Mouse (Mus musculus): ENCODE data around the gene Crebzf. TPM values are rescaled to one million over a fixed set of nuclear protein-coding genes. Genes with fewer than 3 reads are reported as not detected.

Crebzf gene
- polyA plus RNA-seq, 2 experiments, result 16.2 to 37.8 TPM

DNA sequence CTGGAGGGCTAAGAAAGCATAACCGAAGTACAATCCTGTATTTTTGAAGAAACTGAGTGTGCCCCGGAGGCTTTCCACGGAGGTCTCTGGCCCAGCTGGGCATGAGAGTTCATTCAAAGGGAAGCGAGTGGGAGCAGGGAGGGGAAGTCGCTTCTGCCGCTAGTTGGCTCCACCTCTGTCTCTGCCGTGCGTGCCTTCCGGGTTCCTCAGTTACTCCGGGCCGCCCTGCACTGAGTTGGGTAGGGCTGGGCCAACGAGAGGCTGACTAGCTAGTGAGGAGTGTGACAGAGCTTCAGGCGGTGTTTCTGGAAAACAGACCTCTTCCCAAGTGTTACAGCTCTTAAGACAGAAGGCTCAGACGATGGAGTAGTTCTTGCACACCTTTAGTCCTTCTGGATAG lies 18.4 kb downstream of the Crebzf start:
- H3K9me3 ChIP-seq (ENCODE audit: control insufficient read depth, low read length), result no peaks in the 10 kb centered on the region
- WGBS (ENCODE audit: insufficient replicate concordance), result 11% methylated on average over 14 of the region's 14 CpGs
- H3K27ac ChIP-seq, result no peak overlapping the region
- TF ChIP-seq EP300 (IDR thresholded peaks at IDR 0.05; ENCODE audit: low read depth) (no peak), CTCF (IDR thresholded peaks at IDR 0.05; ENCODE audit: low read depth) (peak; percentile 78)
- ATAC-seq (ENCODE audit: insufficient read depth), result no peak
- H3K4me1 ChIP-seq (replicated peaks; ENCODE audit: control insufficient read depth in 2 of 2, insufficient read depth in 2 of 2, low read length in 1 of 2), result peaks cover 6 to 13% of the 10 kb centered on the region in 2 experiments; a peak in 3 of 4 replicates
- no peak overlapping the region for H3K4me3 ChIP-seq (ENCODE audit: insufficient read depth in 1 of 2, low read depth in 2 of 2, low read length in 2 of 2)
- H3K36me3 ChIP-seq (replicated peaks; ENCODE audit: control insufficient read depth, insufficient read depth, low read depth), result no peaks in the 10 kb centered on the region
- DNase-seq (ENCODE audit: low read depth in 3 of 3, low spot score in 3 of 3), result no peak
- no peaks in the 10 kb centered on the region for H3K27me3 ChIP-seq (ENCODE audit: control insufficient read depth, insufficient read depth, low read length)
- no peak overlapping the region for H3K9ac ChIP-seq (replicated peaks)
- H3K4me2 ChIP-seq (ENCODE audit: low read depth), result peak overlapping the region; percentile 31

DNA sequence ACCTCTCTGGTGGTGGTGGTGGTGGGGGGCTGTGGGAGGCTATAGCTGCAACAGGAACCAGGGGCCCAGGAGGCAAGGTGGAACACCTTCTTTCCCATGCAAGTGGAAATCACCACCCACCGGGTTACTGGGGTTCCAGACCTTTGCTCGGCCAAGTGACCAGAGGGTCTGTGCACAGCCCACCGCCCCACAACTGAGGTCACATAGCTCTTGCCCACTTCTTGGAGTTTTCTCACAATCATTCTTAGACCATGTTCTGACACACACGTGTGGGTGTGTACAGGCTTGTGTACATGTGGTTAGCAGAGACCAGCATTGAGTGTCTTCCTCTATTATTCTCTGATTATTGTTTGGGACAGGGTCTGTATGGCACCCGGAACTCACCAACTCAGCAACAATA lies 18.9 kb downstream of the Crebzf start:
- no peak overlapping the region for H3K4me3 ChIP-seq (ENCODE audit: insufficient read depth in 1 of 2, low read depth in 2 of 2, low read length in 2 of 2)
- H3K4me2 ChIP-seq (ENCODE audit: low read depth), result no peak overlapping the region
- no peak for ATAC-seq (ENCODE audit: insufficient read depth)
- TF ChIP-seq EP300 (IDR thresholded peaks at IDR 0.05; ENCODE audit: low read depth) (no peak), CTCF (IDR thresholded peaks at IDR 0.05; ENCODE audit: low read depth) (no peak)
- no peaks in the 10 kb centered on the region for H3K36me3 ChIP-seq (replicated peaks; ENCODE audit: control insufficient read depth, insufficient read depth, low read depth)
- no peak overlapping the region for H3K9ac ChIP-seq (replicated peaks)
- no peaks in the 10 kb centered on the region for H3K27me3 ChIP-seq (ENCODE audit: control insufficient read depth, insufficient read depth, low read length)
- peaks cover 6 to 9% of the 10 kb centered on the region in 2 experiments; a peak in 3 of 4 replicates for H3K4me1 ChIP-seq (replicated peaks; ENCODE audit: control insufficient read depth in 2 of 2, insufficient read depth in 2 of 2, low read length in 1 of 2)
- H3K27ac ChIP-seq, result no peak overlapping the region
- no peaks in the 10 kb centered on the region for H3K9me3 ChIP-seq (ENCODE audit: control insufficient read depth, low read length)
- no peak for DNase-seq (ENCODE audit: low read depth in 3 of 3, low spot score in 3 of 3)
- 70% methylated on average over 5 of the region's 5 CpGs for WGBS (ENCODE audit: insufficient replicate concordance)

DNA sequence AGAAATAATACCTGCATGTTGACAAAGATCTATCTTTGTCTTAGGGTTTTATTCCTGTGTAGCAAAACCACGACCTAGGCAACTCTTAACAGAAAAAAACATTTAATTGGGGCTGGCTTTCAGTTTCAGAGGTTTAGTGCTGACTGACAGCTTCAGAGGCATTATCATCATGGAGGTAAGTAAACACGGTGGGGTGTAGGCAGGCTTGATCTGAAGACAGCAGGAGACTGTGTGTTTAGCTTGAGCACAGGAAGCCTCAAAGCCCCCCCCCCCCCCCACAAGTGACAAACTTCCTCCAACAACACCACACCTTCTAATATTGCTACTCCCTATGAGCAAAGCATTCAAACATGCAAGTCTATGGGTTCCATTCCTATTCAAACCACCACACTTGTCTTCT lies 31.0 kb downstream of the Crebzf start:
- Histone ChIP-seq H3K9me3 (ENCODE audit: control insufficient read depth, low read length) (no peaks in the 10 kb centered on the region), H3K4me3 (ENCODE audit: insufficient read depth in 1 of 2, low read depth in 2 of 2, low read length in 2 of 2) (no peak overlapping the region), H3K27ac (no peak overlapping the region), H3K27me3 (ENCODE audit: control insufficient read depth, insufficient read depth, low read length) (peaks cover 2% of the 10 kb centered on the region; the same call in 1 of the 2 replicates), H3K4me1 (replicated peaks; ENCODE audit: control insufficient read depth in 2 of 2, insufficient read depth in 2 of 2, low read length in 1 of 2) (peaks cover 8 to 11% of the 10 kb centered on the region in 2 experiments), H3K4me2 (ENCODE audit: low read depth) (no peak overlapping the region), H3K36me3 (replicated peaks; ENCODE audit: control insufficient read depth, insufficient read depth, low read depth) (peaks cover 2% of the 10 kb centered on the region; the same call in 1 of the 2 replicates), H3K9ac (replicated peaks) (no peak overlapping the region)
- no peak for TF ChIP-seq EP300 (IDR thresholded peaks at IDR 0.05; ENCODE audit: low read depth)
- TF ChIP-seq CTCF (IDR thresholded peaks at IDR 0.05; ENCODE audit: low read depth), result no peak
- 33% methylated on average over 2 of the region's 2 CpGs for WGBS (ENCODE audit: insufficient replicate concordance)
- ATAC-seq (ENCODE audit: insufficient read depth) (no peak), DNase-seq (ENCODE audit: low read depth in 3 of 3, low spot score in 3 of 3) (no peak)

DNA sequence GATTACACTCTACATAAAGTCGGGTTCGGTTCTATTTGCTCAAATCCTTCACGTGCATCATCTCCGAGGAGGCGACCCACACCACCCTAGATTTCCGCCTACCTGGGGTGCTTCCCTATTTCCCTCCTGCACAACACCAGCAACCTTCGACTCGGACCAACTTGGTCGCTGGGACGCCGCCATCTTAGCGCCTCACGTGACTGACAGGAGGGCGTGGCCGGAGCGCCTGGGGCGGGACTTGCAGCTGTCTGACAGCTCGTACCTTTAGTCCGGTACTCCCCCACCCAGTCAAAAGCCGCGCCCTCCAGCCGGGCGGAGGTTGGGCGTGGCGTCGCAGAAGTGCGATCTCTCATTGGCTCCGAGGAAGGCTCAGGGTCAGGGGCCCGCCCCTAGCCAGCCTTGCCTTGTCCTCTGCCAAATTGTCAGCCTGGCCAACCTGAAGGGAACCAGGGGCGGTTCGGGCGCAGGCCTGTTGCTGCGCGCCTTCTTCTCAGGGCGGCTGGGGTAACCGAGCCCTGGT lies 33.3 kb downstream of the Crebzf start, which contains the start of gene Tmem126b:
Gene Tmem126b, minus strand, starts transcription at position 209 of the 520 bp plus-strand sequence.
- Histone ChIP-seq H3K27ac (peak within 1 kb of the TSS; percentile 28), H3K9me3 (ENCODE audit: control insufficient read depth, low read length) (no peaks in the 10 kb centered on the region), H3K4me1 (replicated peaks; ENCODE audit: control insufficient read depth in 2 of 2, insufficient read depth in 2 of 2, low read length in 1 of 2) (peaks cover 8 to 11% of the 10 kb centered on the region in 2 experiments), H3K4me2 (ENCODE audit: low read depth) (peak within 1 kb of the TSS; percentile 98), H3K36me3 (replicated peaks; ENCODE audit: control insufficient read depth, insufficient read depth, low read depth) (no peaks in the 10 kb centered on the region), H3K4me3 (ENCODE audit: insufficient read depth in 1 of 2, low read depth in 2 of 2, low read length in 2 of 2) (peak within 1 kb of the TSS; percentile 70 to 93), H3K9ac (replicated peaks) (peak within 1 kb of the TSS; percentile 74), H3K27me3 (ENCODE audit: control insufficient read depth, insufficient read depth, low read length) (peaks cover 2% of the 10 kb centered on the region; the same call in 1 of the 2 replicates)
- ATAC-seq (ENCODE audit: insufficient read depth) (peak; percentile 100), DNase-seq (ENCODE audit: low read depth in 3 of 3, low spot score in 3 of 3) (peak; percentile 97 to 98 (median 98))
- 0% methylated on average over 36 of the region's 36 CpGs for WGBS (ENCODE audit: insufficient replicate concordance)
- no peak for TF ChIP-seq CTCF (IDR thresholded peaks at IDR 0.05; ENCODE audit: low read depth)
- no peak for TF ChIP-seq EP300 (IDR thresholded peaks at IDR 0.05; ENCODE audit: low read depth)

DNA sequence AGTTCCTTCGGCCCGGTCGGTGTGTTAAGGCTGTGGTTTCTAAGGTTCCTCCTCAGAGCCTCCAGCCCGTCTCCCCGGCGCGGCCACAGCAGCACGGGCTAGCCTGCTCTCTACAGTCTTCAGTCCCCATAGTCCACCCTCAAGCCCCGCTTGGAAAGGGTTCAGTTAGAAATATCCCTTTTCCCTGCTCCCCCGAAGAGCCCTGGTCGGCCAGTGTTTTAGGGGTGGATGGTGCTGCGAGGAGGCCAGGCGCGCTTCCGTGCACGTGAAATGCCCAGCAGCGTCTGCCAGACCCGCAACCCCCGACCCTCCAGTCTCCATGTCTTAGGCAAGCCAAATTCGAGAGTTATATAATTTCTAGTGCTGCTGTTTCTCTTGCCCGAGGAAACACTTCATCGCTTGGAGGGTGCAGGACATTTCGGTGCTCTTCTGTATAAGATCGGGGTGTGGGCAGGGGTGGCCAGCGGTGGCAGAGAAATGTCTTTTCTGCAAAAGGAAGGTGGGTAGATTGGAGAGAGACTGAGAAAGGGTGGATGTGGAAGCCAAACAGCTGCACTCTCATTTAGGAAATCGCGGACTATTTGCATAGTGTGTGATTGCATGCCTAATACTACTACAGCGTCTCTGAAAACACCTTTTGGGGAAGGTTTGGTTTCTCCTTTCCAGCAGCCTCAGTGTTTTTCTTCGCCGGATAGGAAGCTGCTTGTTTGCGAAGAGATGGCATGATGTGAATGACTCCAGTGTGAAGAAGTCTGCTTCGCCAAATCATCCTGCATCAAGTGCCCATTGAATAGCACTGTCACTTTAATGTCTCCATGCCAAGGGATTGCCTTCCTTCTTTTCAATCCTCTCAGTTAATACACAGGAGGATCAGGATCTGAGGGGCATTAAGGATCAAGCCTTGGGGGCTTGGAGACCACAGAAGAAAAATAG lies 34.0 kb downstream of the Crebzf start, which contains the start of gene Dlg2:
Gene Dlg2, plus strand, starts transcription at position 360 of the 933 bp plus-strand sequence.
- WGBS (ENCODE audit: insufficient replicate concordance), result under 1% methylated on average over 32 of the region's 32 CpGs
- no peaks in the 10 kb centered on the region for H3K9me3 ChIP-seq (ENCODE audit: control insufficient read depth, low read length)
- H3K27me3 ChIP-seq (ENCODE audit: control insufficient read depth, insufficient read depth, low read length), result peaks cover 2% of the 10 kb centered on the region; the same call in 1 of the 2 replicates
- TF ChIP-seq EP300 (IDR thresholded peaks at IDR 0.05; ENCODE audit: low read depth) (no peak), CTCF (IDR thresholded peaks at IDR 0.05; ENCODE audit: low read depth) (no peak)
- H3K4me2 ChIP-seq (ENCODE audit: low read depth), result peak within 1 kb of the TSS; percentile 98
- H3K9ac ChIP-seq (replicated peaks), result peak within 1 kb of the TSS; percentile 74
- no peaks in the 10 kb centered on the region for H3K36me3 ChIP-seq (replicated peaks; ENCODE audit: control insufficient read depth, insufficient read depth, low read depth)
- peaks cover 8 to 11% of the 10 kb centered on the region in 2 experiments for H3K4me1 ChIP-seq (replicated peaks; ENCODE audit: control insufficient read depth in 2 of 2, insufficient read depth in 2 of 2, low read length in 1 of 2)
- DNase-seq (ENCODE audit: low read depth in 3 of 3, low spot score in 3 of 3) (no peak), ATAC-seq (ENCODE audit: insufficient read depth) (no peak)
- H3K4me3 ChIP-seq (ENCODE audit: insufficient read depth in 1 of 2, low read depth in 2 of 2, low read length in 2 of 2), result peak within 1 kb of the TSS; percentile 70 to 93
- H3K27ac ChIP-seq, result peak within 1 kb of the TSS; percentile 28

All from liver, embryonic 14.5 days (tissue).